Mouse (Mus musculus) embryonic facial prominence, embryonic 11.5 days (tissue): ENCODE results near the gene Hist1h2bk. TPM values are rescaled to one million over a fixed set of nuclear protein-coding genes. Genes with fewer than 3 reads are reported as not detected.

Experiments used
- ATAC-seq: fragments of 200-750 bp; cut with Nextera tagmentation; replicated peaks from 2 replicates; pipeline ENCODE4 v1.8.0; 2017; ENCODE audit warnings: low read depth; ENCODE audit not compliant: insufficient number of reproducible peaks, low FRiP score, low TSS enrichment
- DNase-seq: peaks from one replicate; pipeline ENCODE4 v3.0.0-alpha.2; 2015; ENCODE audit warnings: low spot score
- H3K27ac ChIP-seq: fragments of 300-500 bp; sonication (generic); replicated peaks from 2 replicates; pipeline ENCODE4 v1.5.1; 2014; ENCODE audit warnings: mild to moderate bottlenecking, low read depth, low read length, control low read depth
- H3K27me3 ChIP-seq: fragments of 300-500 bp; sonication (generic); 2 replicates; pipeline ENCODE4 v1.6.1; 2014; ENCODE audit warnings: mild to moderate bottlenecking, low read length, moderate library complexity, mixed read lengths; ENCODE audit not compliant: control insufficient read depth, insufficient read depth
- H3K36me3 ChIP-seq: fragments of 300-500 bp; sonication (generic); replicated peaks from 2 replicates; pipeline ENCODE4 v1.6.1; 2014; ENCODE audit warnings: low read depth, mild to moderate bottlenecking, low read length, moderate library complexity, mixed read lengths; ENCODE audit not compliant: control insufficient read depth, insufficient read depth
- H3K4me1 ChIP-seq: fragments of 300-500 bp; sonication (generic); 2 replicates; pipeline ENCODE4 v1.6.1; 2014; ENCODE audit warnings: low read length, mixed read lengths; ENCODE audit not compliant: control insufficient read depth, insufficient read depth
- H3K4me2 ChIP-seq: fragments of 300-500 bp; sonication (generic); 2 replicates; pipeline ENCODE4 v1.6.1; 2014; ENCODE audit warnings: low read depth, mild to moderate bottlenecking, control low read depth, low read length, moderate library complexity
- H3K4me3 ChIP-seq: fragments of 300-500 bp; sonication (generic); 2 replicates; pipeline ENCODE4 v1.5.1; 2014; ENCODE audit warnings: low read depth, low read length, control low read depth
- H3K9ac ChIP-seq: fragments of 300-500 bp; sonication (generic); replicated peaks from 2 replicates; pipeline ENCODE4 v1.6.1; 2014; ENCODE audit warnings: mild to moderate bottlenecking, control low read depth, low read length
- H3K9me3 ChIP-seq: fragments of 300-500 bp; sonication (generic); replicated peaks from 2 replicates; pipeline ENCODE4 v1.6.1; 2016; ENCODE audit warnings: mild to moderate bottlenecking, low read length, inconsistent platforms, mixed read lengths; ENCODE audit not compliant: control insufficient read depth
- WGBS: fragments of 180-500 bp; shearing (Covaris S2); extraction: QIAGEN DNeasy Blood & Tissue Kit; methylation state at CpG from one replicate; pipeline ENCODE4 v1.1.7; 2014; 5-methylcytosine and 5-hydroxymethylcytosine counted together
- polyA plus RNA-seq: library from polyadenylated mRNA; unstranded; fragments of >200 nt; fragmentation: Nextera tagmentation; extraction: Ambion mirVana; gene quantifications from 2 replicates; pipeline ENCODE4 v1.2.1, GENCODE M21; 2014

Gene Hist1h2bk
- polyA plus RNA-seq, 1 experiment from 2014 or later = 15.9 TPM

DNA sequence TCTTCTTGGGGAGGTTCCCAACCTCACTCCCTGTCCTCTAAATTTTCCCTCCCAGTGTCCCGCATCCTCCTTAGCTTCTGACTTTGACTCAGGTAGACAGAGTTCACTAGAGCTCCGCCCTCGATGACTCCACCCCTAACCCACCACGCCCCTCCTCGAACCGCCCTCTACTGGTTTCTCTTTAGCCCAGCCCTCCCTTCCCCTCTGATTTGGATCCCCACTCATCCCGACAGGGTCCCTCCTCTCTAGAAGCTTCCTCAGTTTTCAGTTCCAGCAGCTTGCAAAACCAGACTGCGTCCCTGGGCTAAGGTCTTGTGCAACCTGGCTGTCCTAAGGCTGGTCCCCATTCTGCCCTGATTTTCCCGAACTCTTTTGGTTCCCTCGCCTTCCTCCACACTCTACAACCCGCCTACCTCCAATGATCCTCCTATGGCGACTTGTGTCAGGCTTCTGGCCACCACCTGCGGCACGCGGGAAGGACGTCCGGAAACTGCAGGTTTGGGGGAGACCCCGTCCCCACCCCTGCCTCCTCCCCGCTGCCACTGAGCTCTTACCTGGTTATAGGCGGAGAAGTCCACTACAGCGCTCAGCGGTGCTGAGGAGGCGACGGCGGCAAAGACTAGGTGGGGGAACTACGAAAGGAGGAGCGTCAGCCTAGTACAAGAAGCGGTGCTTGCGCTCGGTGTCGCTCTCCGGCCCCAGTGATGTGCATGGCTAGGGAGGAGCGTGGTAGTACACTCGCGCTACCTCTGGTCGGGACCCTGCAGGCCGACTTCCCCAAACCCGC, 29.1 kb upstream of the Hist1h2bk start:
- Histone ChIP-seq H3K9ac (no peak overlapping the region), H3K4me3 (peak overlapping the region; percentile 47), H3K36me3 (no peaks in the 10 kb centered on the region), H3K27ac (no peak overlapping the region), H3K9me3 (no peaks in the 10 kb centered on the region), H3K27me3 (peaks cover 76% of the 10 kb centered on the region), H3K4me1 (0 out of 2 replicates have a peak, but pooled peaks cover 3% of the 10 kb centered on the region), H3K4me2 (peak overlapping the region; percentile 91)
- DNase-seq (peak; percentile 80), ATAC-seq (peak; percentile 74)
- WGBS = 0% methylated on average over 38 of the region's 38 CpGs

DNA sequence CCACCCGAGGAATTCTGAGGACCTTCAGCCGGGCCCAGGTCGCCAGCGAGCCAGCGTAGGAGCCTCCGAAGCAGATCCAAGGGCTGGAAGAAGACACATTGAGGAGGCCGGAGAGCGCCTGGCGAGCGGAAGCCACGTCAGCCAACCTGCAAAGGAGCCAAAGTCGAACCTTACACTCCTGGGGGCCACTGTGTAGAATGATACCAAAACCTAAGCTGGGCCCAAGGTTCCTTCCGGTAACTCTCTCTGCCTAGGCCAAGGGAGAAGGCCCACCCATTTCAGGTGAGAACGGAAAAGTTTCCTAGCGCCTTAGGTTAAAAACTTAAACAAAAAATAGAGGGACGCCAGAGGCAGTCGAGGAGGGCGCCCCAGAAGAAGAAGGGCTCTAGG, 28.6 kb upstream of the Hist1h2bk start:
- peak overlapping the region; percentile 47 for H3K4me3 ChIP-seq
- H3K9ac ChIP-seq = no peak overlapping the region
- ATAC-seq = 0 out of 2 replicates have a peak, but pooled peaks have one; percentile 17
- H3K9me3 ChIP-seq = no peaks in the 10 kb centered on the region
- 0 out of 2 replicates have a peak, but pooled peaks cover 3% of the 10 kb centered on the region for H3K4me1 ChIP-seq
- H3K27ac ChIP-seq = no peak overlapping the region
- H3K36me3 ChIP-seq = no peaks in the 10 kb centered on the region
- 2% methylated on average over 18 of the region's 18 CpGs for WGBS
- DNase-seq = no peak
- H3K4me2 ChIP-seq = peak overlapping the region; percentile 91
- H3K27me3 ChIP-seq = peaks cover 73% of the 10 kb centered on the region

DNA sequence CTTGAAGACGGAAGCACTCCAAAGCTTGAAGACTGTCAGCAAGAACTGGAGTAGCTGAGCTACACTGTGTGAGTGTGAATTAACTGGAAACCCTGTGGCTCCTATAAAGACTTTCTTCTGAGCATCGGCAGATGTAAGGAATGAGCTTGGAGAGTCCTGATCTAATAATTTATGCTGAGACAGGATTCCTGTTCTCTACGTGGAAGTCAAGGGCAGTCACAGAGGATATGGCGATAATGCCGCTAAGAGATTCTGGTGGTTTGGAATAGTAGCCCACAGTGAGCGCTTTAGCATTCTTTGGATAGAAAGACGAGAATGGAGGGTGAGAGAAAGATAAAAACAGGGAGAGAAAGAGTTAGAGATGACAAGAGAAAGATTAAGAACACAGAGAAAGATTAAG, 27.8 kb upstream of the Hist1h2bk start:
- Histone ChIP-seq H3K36me3 (no peaks in the 10 kb centered on the region), H3K4me1 (0 out of 2 replicates have a peak, but pooled peaks cover 3% of the 10 kb centered on the region), H3K4me2 (no peak overlapping the region), H3K9ac (no peak overlapping the region), H3K4me3 (no peak overlapping the region), H3K27ac (no peak overlapping the region), H3K27me3 (peaks cover 68% of the 10 kb centered on the region), H3K9me3 (no peaks in the 10 kb centered on the region)
- DNase-seq (no peak), ATAC-seq (no peak)
- WGBS = 54% methylated on average over 7 of the region's 7 CpGs

DNA sequence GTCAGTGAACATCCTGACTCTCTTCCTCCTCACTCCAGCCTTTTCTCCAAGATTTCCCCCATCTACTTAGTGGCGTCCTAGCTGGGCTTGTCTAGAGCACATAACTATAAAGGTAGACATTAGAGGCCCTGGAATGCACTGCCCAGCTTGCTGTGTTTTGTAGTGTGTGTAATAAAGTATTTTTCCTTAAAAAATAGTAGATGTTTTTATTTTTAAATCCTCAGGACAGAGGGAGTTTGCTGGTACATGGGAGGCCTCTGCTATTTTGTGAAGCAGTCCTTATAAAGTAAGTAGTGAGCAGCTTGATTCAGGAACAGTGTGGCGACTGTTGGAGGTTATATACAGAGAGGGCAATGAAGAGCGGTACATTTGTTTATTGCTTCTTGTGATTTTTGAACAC, 27.0 kb upstream of the Hist1h2bk start:
- DNase-seq (no peak), ATAC-seq (no peak)
- Histone ChIP-seq H3K4me1 (0 out of 2 replicates have a peak, but pooled peaks cover 3% of the 10 kb centered on the region), H3K27me3 (peaks cover 66% of the 10 kb centered on the region), H3K9ac (no peak overlapping the region), H3K36me3 (no peaks in the 10 kb centered on the region), H3K4me3 (no peak overlapping the region), H3K4me2 (no peak overlapping the region), H3K9me3 (no peaks in the 10 kb centered on the region), H3K27ac (no peak overlapping the region)
- WGBS = 73% methylated on average over 3 of the region's 3 CpGs

DNA sequence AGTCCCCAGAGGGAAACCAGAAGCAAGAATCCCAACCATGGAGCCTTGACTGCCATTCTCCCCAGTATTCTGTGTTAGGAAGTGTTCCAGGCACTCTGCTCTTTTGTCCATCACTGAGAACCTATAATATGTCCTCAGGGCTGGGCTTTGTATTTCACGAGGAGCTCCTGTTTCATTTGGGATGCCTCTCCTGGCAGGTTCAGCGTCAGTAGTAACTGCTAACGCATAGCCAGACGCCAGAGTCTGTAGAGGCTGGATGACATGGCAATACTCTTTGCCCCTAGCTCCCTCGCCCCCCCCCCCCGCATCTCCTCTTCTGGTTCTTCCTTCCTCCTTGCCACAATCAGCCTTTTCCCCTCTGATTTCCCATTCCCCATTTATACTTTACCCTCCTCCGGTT, 26.0 kb upstream of the Hist1h2bk start, which contains the start of gene Prss16:
Prss16 (minus strand) TSS at position 101 of the 400 bp plus-strand sequence.
- 26% methylated on average over 5 of the region's 7 CpGs for WGBS
- no peak within 1 kb of the TSS for H3K4me2 ChIP-seq
- H3K4me1 ChIP-seq = 0 out of 2 replicates have a peak, but pooled peaks cover 3% of the 10 kb centered on the region
- H3K27ac ChIP-seq = no peak within 1 kb of the TSS
- no peaks in the 10 kb centered on the region for H3K36me3 ChIP-seq
- no peak within 1 kb of the TSS for H3K4me3 ChIP-seq
- ATAC-seq = no peak
- H3K9ac ChIP-seq = no peak within 1 kb of the TSS
- peaks cover 62% of the 10 kb centered on the region for H3K27me3 ChIP-seq
- no peaks in the 10 kb centered on the region for H3K9me3 ChIP-seq
- no peak for DNase-seq

- no peak for ATAC-seq
- no peak overlapping the region for H3K4me2 ChIP-seq
- no peak overlapping the region for H3K27ac ChIP-seq
- WGBS = 18% methylated on average over 13 of the region's 13 CpGs
- H3K4me3 ChIP-seq = no peak overlapping the region
- H3K27me3 ChIP-seq = peaks cover 32% of the 10 kb centered on the region
- no peaks in the 10 kb centered on the region for H3K36me3 ChIP-seq
- no peaks in the 10 kb centered on the region for H3K4me1 ChIP-seq
- H3K9me3 ChIP-seq = no peaks in the 10 kb centered on the region
- H3K9ac ChIP-seq = no peak overlapping the region
- no peak for DNase-seq
Observed at GRCm38 (mm10) chr13:22013716-22014115, 22.0 kb upstream of the Hist1h2bk start.

DNA sequence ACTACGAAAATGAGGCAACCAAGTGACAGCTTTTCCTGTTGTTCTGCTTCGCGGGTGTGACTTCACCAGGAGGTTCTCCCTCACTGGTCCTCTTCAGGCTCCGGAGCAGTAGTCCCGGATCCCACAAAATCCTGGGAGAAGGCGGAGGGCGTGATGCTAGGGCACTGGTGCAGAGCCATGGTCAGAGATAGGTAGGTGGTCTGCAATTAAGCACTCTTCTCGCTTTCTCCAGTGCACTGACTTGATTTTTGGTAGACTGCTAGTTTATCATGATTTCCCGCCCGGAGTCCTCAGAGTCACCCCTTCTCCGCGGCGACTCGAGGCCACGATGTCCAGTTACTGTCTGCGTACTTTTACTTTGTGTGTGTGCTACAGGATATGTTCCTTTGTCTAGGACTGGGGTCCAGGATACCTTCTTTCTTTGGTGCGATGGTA, 21.2 kb upstream of the Hist1h2bk start:
- DNase-seq (no peak), ATAC-seq (no peak)
- Histone ChIP-seq H3K27ac (no peak overlapping the region), H3K9ac (no peak overlapping the region), H3K4me2 (no peak overlapping the region), H3K27me3 (peaks cover 25% of the 10 kb centered on the region), H3K36me3 (no peaks in the 10 kb centered on the region), H3K4me3 (no peak overlapping the region), H3K4me1 (no peaks in the 10 kb centered on the region), H3K9me3 (no peaks in the 10 kb centered on the region)
- WGBS = 16% methylated on average over 17 of the region's 17 CpGs
